Mouse (Mus musculus): ENCODE results near the gene Acyp2. TPM values are rescaled to one million over a fixed set of nuclear protein-coding genes. Genes with fewer than 3 reads are reported as not detected.
"Not testable (repeated sequence)": the region's sequence is repeated elsewhere in the genome, so short reads cannot be mapped to it uniquely, and the experiment has no call there.

The Acyp2 gene
- polyA plus RNA-seq, 1 experiment from 2014 or later = 29.9 TPM

DNA sequence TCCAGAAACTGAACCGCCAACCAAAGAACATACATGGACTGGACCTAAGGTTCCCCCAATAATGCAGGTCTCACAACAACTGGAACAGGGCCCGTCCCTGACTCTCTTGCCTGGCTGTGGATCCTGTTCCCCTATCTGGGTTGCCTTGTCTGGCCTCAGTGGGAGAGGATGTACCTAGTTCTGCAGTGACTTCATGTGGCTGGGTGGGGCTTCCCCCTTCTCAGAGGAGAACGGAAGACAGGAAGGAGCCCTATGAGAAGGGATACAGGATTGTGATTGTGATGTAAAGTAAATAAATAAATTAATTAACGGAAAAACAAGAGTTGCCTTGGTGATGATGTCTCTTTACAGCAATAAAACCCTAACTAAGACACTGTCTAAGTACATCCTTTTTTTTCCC lies 6.7 kb upstream of the Acyp2 start:
- Histone ChIP-seq H3K4me2 (no peak overlapping the region), H3K9me3 (ENCODE audit: low read depth, low read length) (no peaks in the 10 kb centered on the region), H3K36me3 (ENCODE audit: insufficient read depth) (no peaks in the 10 kb centered on the region), H3K27me3 (ENCODE audit: insufficient read depth, low read length) (no peaks in the 10 kb centered on the region), H3K4me3 (ENCODE audit: low read depth, low read length) (no peak overlapping the region), H3K27ac (ENCODE audit: low read depth) (no peak overlapping the region), H3K9ac (no peak overlapping the region), H3K4me1 (ENCODE audit: insufficient read depth) (no peaks in the 10 kb centered on the region)
- WGBS = 85% methylated on average over 4 of the region's 4 CpGs
- TF ChIP-seq CTCF (IDR thresholded peaks at IDR 0.05; ENCODE audit: low read depth) = no peak
- DNase-seq (no peak), ATAC-seq (ENCODE audit: insufficient read depth) (no peak)

DNA sequence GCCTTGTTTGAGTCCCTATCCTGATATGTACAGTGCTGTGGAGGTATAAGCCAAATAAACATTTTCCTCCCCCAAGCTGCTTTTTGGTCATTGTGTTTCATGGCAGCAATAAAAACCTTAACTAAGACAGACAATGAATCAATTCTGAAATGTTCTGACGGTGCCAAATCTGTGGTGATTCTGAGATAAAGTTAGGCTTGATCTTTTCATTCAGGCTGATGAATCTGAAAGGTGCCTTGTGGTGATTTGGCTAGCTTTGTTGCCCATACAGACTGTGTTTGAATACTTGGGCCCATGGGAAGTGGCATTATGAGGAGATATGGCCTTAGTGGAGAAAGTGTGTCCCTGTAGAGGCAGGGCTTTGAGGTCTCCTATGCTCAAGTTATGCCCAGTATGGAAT lies 1.0 kb upstream of the Acyp2 start:
- H3K4me2 ChIP-seq = no peak overlapping the region
- TF ChIP-seq CTCF (IDR thresholded peaks at IDR 0.05; ENCODE audit: low read depth) = no peak
- H3K9ac ChIP-seq = no peak overlapping the region
- H3K4me3 ChIP-seq (ENCODE audit: low read depth, low read length) = no peak overlapping the region
- DNase-seq = no peak
- no peaks in the 10 kb centered on the region for H3K4me1 ChIP-seq (ENCODE audit: insufficient read depth)
- no peaks in the 10 kb centered on the region for H3K27me3 ChIP-seq (ENCODE audit: insufficient read depth, low read length)
- H3K9me3 ChIP-seq (ENCODE audit: low read depth, low read length) = no peaks in the 10 kb centered on the region
- ATAC-seq (ENCODE audit: insufficient read depth) = no peak
- H3K27ac ChIP-seq (ENCODE audit: low read depth) = no peak overlapping the region
- WGBS = 68% methylated on average over 1 of the region's 1 CpGs
- no peaks in the 10 kb centered on the region for H3K36me3 ChIP-seq (ENCODE audit: insufficient read depth)

- DNase-seq = no peak
Measured at GRCm38 (mm10) chr11:30635674-30636073, 13.7 kb downstream of the Acyp2 start.

GRCm38 (mm10) chr11:30630514-30630913 lies 18.9 kb downstream of the Acyp2 start:
- Histone ChIP-seq H3K9me3 (ENCODE audit: low read depth, low read length) (no peaks in the 10 kb centered on the region), H3K27ac (ENCODE audit: low read depth) (no peak overlapping the region), H3K36me3 (ENCODE audit: insufficient read depth) (no peaks in the 10 kb centered on the region), H3K4me3 (ENCODE audit: low read depth, low read length) (no peak overlapping the region), H3K27me3 (ENCODE audit: insufficient read depth, low read length) (no peaks in the 10 kb centered on the region), H3K4me1 (ENCODE audit: insufficient read depth) (no peaks in the 10 kb centered on the region), H3K9ac (no peak overlapping the region), H3K4me2 (no peak overlapping the region)
- WGBS = 78% methylated on average over 6 of the region's 6 CpGs
- DNase-seq (no peak), ATAC-seq (ENCODE audit: insufficient read depth) (no peak)
- no peak for TF ChIP-seq CTCF (IDR thresholded peaks at IDR 0.05; ENCODE audit: low read depth)

More at GRCm38 (mm10) chr11:30635674-30636073, 13.7 kb downstream of the Acyp2 start:
- Histone ChIP-seq H3K9me3 (ENCODE audit: low read depth, low read length) (no peaks in the 10 kb centered on the region), H3K4me1 (ENCODE audit: insufficient read depth) (no peaks in the 10 kb centered on the region), H3K27ac (ENCODE audit: low read depth) (no peak overlapping the region), H3K36me3 (ENCODE audit: insufficient read depth) (no peaks in the 10 kb centered on the region), H3K27me3 (ENCODE audit: insufficient read depth, low read length) (no peaks in the 10 kb centered on the region), H3K4me3 (ENCODE audit: low read depth, low read length) (no peak overlapping the region), H3K4me2 (no peak overlapping the region), H3K9ac (no peak overlapping the region)
- ATAC-seq (ENCODE audit: insufficient read depth) = no peak
- no peak for TF ChIP-seq CTCF (IDR thresholded peaks at IDR 0.05; ENCODE audit: low read depth)
- 96% methylated on average over 1 of the region's 1 CpGs for WGBS

GRCm38 (mm10) chr11:30623218-30623617 lies 26.2 kb downstream of the Acyp2 start:
- no peak overlapping the region for H3K4me2 ChIP-seq
- DNase-seq (no peak), ATAC-seq (ENCODE audit: insufficient read depth) (no peak)
- no peaks in the 10 kb centered on the region for H3K36me3 ChIP-seq (ENCODE audit: insufficient read depth)
- H3K27ac ChIP-seq (ENCODE audit: low read depth) = no peak overlapping the region
- WGBS = 71% methylated on average over 2 of the region's 2 CpGs
- no peaks in the 10 kb centered on the region for H3K27me3 ChIP-seq (ENCODE audit: insufficient read depth, low read length)
- H3K4me1 ChIP-seq (ENCODE audit: insufficient read depth) = no peaks in the 10 kb centered on the region
- TF ChIP-seq CTCF (IDR thresholded peaks at IDR 0.05; ENCODE audit: low read depth) = no peak
- no peak overlapping the region for H3K4me3 ChIP-seq (ENCODE audit: low read depth, low read length)
- no peaks in the 10 kb centered on the region for H3K9me3 ChIP-seq (ENCODE audit: low read depth, low read length)
- H3K9ac ChIP-seq = no peak overlapping the region

- not testable (repeated sequence) for H3K9ac ChIP-seq; ATAC-seq (ENCODE audit: insufficient read depth); DNase-seq; H3K4me2 ChIP-seq; H3K27me3 ChIP-seq (ENCODE audit: insufficient read depth, low read length); H3K9me3 ChIP-seq (ENCODE audit: low read depth, low read length); H3K4me3 ChIP-seq (ENCODE audit: low read depth, low read length); H3K4me1 ChIP-seq (ENCODE audit: insufficient read depth); H3K36me3 ChIP-seq (ENCODE audit: insufficient read depth); H3K27ac ChIP-seq (ENCODE audit: low read depth)
- WGBS = 85% methylated on average over 1 of the region's 1 CpGs
Measured at GRCm38 (mm10) chr11:30621386-30622363, 27.7 kb downstream of the Acyp2 start.

DNA sequence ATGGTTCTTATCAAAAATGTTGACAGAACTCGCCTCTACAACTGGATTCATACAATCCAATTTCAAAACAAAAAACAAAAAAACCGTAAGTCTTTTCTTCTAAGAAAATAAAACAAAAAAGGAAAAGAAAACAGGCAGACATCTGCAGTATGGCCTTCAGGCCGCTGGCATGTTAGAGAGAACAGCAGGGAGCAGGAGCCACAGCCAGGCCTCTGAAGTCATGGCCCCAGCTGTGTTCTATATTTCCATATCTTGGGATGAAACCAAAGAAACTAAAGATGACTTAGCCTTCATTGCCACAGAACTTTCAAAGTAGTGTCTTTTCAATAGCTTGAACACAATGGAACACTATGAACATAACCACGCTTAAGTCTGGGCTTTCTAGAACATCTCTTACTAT lies 31.2 kb downstream of the Acyp2 start:
- Histone ChIP-seq H3K9me3 (ENCODE audit: low read depth, low read length) (no peaks in the 10 kb centered on the region), H3K4me2 (no peak overlapping the region), H3K4me1 (ENCODE audit: insufficient read depth) (no peaks in the 10 kb centered on the region), H3K27ac (ENCODE audit: low read depth) (peak overlapping the region; percentile 54; the same call in 1 of the 2 replicates), H3K27me3 (ENCODE audit: insufficient read depth, low read length) (no peaks in the 10 kb centered on the region), H3K36me3 (ENCODE audit: insufficient read depth) (no peaks in the 10 kb centered on the region), H3K9ac (no peak overlapping the region), H3K4me3 (ENCODE audit: low read depth, low read length) (no peak overlapping the region)
- ATAC-seq (ENCODE audit: insufficient read depth) = no peak
- WGBS = 66% methylated on average over 4 of the region's 4 CpGs
- peak; percentile 35 for DNase-seq
- TF ChIP-seq CTCF (IDR thresholded peaks at IDR 0.05; ENCODE audit: low read depth) = no peak

Measured in lung, embryonic 14.5 days (tissue).